Mouse (Mus musculus): ENCODE results near the gene Peak1.

DNA sequence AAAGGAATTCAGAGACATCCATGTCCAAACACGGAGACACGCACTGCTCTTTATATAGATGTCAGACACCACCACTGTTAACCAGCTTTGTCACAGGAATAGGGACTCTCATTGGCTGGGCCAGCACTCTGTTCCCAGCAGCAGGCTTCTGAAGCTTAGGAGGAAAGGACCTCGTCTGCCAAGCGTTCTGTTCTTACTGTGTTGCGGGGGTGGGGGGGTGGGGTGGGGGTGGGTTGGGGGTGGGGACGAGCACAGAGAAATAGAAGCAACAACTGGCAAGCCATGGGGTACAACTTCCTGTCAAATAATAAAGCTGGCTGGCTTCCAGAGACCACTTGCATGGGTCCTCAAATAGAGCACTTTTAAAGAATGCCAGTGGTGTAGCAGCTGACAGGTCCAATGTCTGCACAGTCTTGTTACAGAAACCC, 182.0 kb downstream of the Peak1 start:
- TF ChIP-seq CTCF (IDR thresholded peaks at IDR 0.05; ENCODE audit: extremely low read depth, insufficient read depth, insufficient read length, insufficient replicate concordance), result no peak
- no peak for TF ChIP-seq POLR2A (IDR thresholded peaks at IDR 0.05; ENCODE audit: low read depth, low read length)
